8 mouse cellular contexts compared by ENCODE assay signal in genomic region chr17:8642356-8642755, GRCm38 (mm10).
"Had no signal": no experiment of that assay in that cellular context is flagged by ENCODE, and none has a peak within 500 bp of the region (broad histone marks: within the 10 kb centered on the region; RNA-seq: fewer than 3 reads in every experiment).

No protein-coding gene starts in this region.

- DNase-seq: liver, embryonic 13.5 days; liver, postnatal 0 days; lung, adult 2 months; lung, postnatal 14 days; lung, postnatal 36 days; right cerebral cortex, postnatal 14 days; thymus, adult 2 months; thymus, postnatal 25 days had no signal
